Mouse (Mus musculus): ENCODE measurements at regions not wholly inside any gene's neighbourhood (a gene's known extent, or its start where the extent isn't known, plus 50 kb on each side); places are given as distances from the start of the nearest gene placed in this dataset. TPM values are rescaled to one million over a fixed set of nuclear protein-coding genes. Genes with fewer than 3 reads are reported as not detected.

Small RNA genes in the stretch of these regions (microRNA-seq; reads per million reads assigned to microRNA genes)
- not detected for gene Mir6350
